Mouse (Mus musculus): ENCODE measurements at regions not wholly inside any gene's neighbourhood (a gene's known extent, or its start where the extent isn't known, plus 50 kb on each side); places are given as distances from the start of the nearest gene placed in this dataset.
A peak's percentile ranks its signal among the peaks of the same experiment; 100 is the strongest.

DNA sequence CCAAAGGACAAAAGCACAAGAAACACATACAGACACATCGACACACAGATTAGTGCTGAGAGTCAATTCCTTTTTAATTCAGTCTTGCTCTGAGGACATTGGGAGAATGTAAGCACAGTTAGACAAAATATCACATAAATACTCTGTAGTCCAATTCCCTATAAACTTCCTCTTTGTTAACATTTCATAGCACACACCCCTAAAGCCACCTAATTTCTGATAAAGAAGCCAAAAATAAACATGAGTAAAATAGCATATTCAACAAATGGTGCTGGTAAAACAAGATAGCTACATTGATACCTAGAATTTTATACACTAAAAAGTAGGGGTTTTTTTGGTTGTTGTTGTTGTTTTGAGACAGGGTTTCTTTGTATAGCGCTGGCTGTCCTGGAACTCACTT, 356.6 kb downstream of the Smarca1 start:
- 83% methylated on average over 2 of the region's 2 CpGs for WGBS
- H3K4me2 ChIP-seq (replicated peaks), result no peak overlapping the region
- ATAC-seq (replicated peaks), result no peak
- H3K9me3 ChIP-seq, result no peaks in the 10 kb centered on the region
- no peaks in the 10 kb centered on the region for H3K4me1 ChIP-seq
- H3K27me3 ChIP-seq, result no peaks in the 10 kb centered on the region
- H3K27ac ChIP-seq (replicated peaks), result no peak overlapping the region
- no peaks in the 10 kb centered on the region for H3K36me3 ChIP-seq
- H3K9ac ChIP-seq (replicated peaks), result no peak overlapping the region
- no peak overlapping the region for H3K4me3 ChIP-seq

DNA sequence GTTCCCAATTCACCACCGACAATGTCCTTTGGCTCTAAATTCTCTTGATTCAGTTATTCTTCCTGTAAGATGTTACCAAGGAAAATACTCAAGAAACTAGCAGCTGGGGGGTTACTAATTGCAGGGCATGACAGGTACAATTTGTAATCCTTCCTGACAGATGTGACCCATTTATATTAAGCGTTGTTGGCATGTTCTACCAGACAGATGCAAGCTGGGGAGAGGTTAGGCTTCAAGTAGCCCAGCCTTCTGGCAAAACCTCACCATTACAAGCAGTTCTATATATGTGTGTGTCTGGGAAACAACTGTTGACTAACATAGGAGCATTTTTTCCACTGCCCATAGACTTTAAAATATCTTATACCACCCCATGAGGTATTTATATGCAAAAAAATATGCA, 397.7 kb downstream of the Smarca1 start:
- no peaks in the 10 kb centered on the region for H3K27me3 ChIP-seq
- H3K9me3 ChIP-seq, result no peaks in the 10 kb centered on the region
- H3K4me3 ChIP-seq, result no peak overlapping the region
- H3K36me3 ChIP-seq, result no peaks in the 10 kb centered on the region
- 47% methylated on average over 2 of the region's 2 CpGs for WGBS
- no peak overlapping the region for H3K9ac ChIP-seq (replicated peaks)
- no peak overlapping the region for H3K4me2 ChIP-seq (replicated peaks)
- no peak for ATAC-seq (replicated peaks)
- H3K27ac ChIP-seq (replicated peaks), result no peak overlapping the region
- H3K4me1 ChIP-seq, result no peaks in the 10 kb centered on the region

DNA sequence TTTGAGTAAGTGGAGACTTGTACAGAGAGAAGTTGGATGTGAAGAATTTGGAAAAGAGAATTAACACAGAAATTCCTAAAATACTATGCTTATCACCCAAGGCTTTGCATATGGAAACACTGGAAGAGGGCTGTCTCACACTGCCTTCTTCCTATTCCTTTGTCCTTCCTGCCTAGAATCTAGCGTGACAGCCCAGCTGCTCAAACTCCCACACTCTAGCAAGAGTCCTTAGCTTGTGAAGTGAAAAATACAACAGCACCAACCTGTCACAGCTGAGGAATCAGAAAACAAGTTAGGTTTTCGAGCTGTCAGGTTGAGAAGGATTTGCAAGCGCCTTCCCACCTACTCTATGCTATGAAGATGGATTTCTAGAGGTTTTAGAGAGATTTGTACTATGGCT, 410.0 kb downstream of the Smarca1 start:
- no peaks in the 10 kb centered on the region for H3K4me1 ChIP-seq

DNA sequence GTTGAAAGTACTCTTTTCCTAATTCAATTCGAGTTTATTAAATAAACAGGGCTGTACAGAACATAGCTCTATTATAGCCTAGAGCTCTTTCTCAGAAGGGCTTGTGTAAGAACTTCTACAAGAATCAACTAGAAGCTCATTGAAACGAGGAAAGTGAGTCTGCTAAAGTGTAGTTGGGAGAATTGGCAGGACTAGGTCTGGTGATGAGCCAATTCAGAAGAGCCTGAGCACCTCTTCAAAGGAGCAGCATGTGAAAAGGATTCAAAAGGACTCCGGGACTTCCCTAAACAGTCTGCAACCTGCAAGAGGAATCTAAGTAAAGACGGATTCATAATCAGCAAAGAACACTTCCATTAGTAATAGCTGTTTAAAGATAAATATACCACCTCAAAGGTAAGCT, 414.5 kb downstream of the Smarca1 start:
- Histone ChIP-seq H3K9ac (replicated peaks) (no peak overlapping the region), H3K27me3 (no peaks in the 10 kb centered on the region), H3K9me3 (no peaks in the 10 kb centered on the region), H3K4me3 (no peak overlapping the region), H3K4me2 (replicated peaks) (no peak overlapping the region), H3K36me3 (no peaks in the 10 kb centered on the region), H3K27ac (replicated peaks) (no peak overlapping the region), H3K4me1 (no peaks in the 10 kb centered on the region)
- ATAC-seq (replicated peaks), result no peak
- 34% methylated on average over 4 of the region's 4 CpGs for WGBS

More for the DNA sequence above, 410.0 kb downstream of the Smarca1 start:
- Histone ChIP-seq H3K36me3 (no peaks in the 10 kb centered on the region), H3K4me2 (replicated peaks) (no peak overlapping the region), H3K27me3 (no peaks in the 10 kb centered on the region), H3K27ac (replicated peaks) (no peak overlapping the region), H3K9me3 (no peaks in the 10 kb centered on the region), H3K9ac (replicated peaks) (no peak overlapping the region), H3K4me3 (no peak overlapping the region)
- no peak for ATAC-seq (replicated peaks)
- 71% methylated on average over 3 of the region's 3 CpGs for WGBS

DNA sequence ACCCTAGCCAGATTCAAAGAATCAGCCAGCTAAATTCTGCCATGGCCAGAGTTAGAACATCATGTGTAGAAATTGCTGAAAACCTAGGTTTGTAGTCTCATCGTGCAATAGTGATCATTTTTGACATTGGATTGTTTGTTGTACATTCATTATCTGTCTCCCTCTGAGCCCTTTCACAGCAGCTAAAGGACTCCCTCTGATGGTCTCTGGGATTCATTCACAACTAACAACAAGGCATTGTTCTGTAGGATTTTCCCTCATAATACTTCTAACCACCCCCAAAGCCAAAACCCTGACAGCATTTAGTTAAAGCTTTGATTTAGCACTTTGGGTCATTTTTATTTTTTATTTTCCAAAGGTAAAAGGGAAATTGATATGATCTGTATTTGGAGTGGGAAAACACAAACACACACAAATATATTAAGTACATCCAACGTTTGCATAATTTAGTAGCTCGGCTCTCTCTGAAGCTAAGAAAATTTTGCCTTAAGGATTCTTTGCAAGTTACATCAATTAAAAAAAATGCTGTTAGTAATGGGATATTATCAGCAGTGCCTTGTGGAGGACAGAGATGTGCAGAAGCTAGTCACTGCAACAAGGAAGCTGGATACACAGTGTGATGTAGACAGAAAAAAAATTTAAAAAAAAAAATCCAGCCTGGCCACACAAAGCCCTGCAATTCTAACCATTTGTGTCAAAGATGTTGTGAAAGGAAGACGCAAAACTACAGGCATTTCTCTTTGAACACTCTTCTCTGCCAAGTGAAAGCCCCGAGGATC, 425.9 kb downstream of the Smarca1 start:
- no peak overlapping the region for H3K9ac ChIP-seq (replicated peaks)
- WGBS, result 33% methylated on average over 5 of the region's 5 CpGs
- no peak overlapping the region for H3K4me3 ChIP-seq
- no peaks in the 10 kb centered on the region for H3K36me3 ChIP-seq
- H3K9me3 ChIP-seq, result no peaks in the 10 kb centered on the region
- 0 out of 2 replicates have a peak, but pooled peaks have one; percentile 38 for ATAC-seq (replicated peaks)
- H3K4me1 ChIP-seq, result no peaks in the 10 kb centered on the region
- no peak overlapping the region for H3K27ac ChIP-seq (replicated peaks)
- H3K27me3 ChIP-seq, result no peaks in the 10 kb centered on the region
- H3K4me2 ChIP-seq (replicated peaks), result no peak overlapping the region

DNA sequence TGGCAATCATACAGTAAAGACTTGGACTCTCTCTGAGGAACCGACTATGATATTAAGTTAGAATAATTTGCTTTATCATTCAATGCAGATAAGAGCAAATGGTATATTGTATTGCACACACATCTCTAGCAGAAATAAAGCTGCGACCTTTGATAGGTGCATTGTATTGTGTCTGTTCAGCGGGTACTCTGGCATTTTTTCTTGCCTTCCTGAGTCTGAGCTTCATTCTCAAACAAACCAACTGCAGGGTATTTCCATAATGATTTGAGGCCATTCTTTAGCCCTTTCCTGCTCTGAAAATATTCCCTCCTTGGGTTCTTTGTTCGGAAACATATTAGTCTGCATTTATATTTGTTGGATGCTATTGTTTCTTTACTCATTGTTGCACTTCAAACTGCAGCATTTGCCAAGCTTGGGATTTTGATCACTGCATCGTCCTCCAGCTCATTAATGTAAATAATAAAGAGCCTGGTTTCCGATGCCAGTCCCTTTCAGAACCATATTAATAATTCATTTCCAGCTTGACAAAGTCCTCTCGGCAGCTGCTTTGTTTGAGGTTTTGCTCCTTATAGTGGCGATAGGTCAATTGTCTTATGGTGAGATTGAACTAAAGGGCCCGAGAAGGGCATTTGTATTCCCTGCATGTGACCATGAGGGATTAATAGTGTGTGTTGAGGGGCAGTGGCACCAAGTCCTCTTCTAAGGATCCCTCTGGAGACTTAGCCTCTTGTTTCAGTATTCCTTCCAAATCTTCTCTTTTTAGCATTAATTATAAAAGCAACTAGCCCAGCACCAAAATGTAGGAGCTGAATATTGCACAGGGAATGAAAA, 430.9 kb downstream of the Smarca1 start:
- no peak overlapping the region for H3K4me3 ChIP-seq
- no peaks in the 10 kb centered on the region for H3K27me3 ChIP-seq
- H3K9ac ChIP-seq (replicated peaks), result no peak overlapping the region
- no peaks in the 10 kb centered on the region for H3K9me3 ChIP-seq
- ATAC-seq (replicated peaks), result no peak
- WGBS, result 35% methylated on average over 9 of the region's 9 CpGs
- no peaks in the 10 kb centered on the region for H3K36me3 ChIP-seq
- no peak overlapping the region for H3K27ac ChIP-seq (replicated peaks)
- no peaks in the 10 kb centered on the region for H3K4me1 ChIP-seq
- no peak overlapping the region for H3K4me2 ChIP-seq (replicated peaks)

All from forebrain, embryonic 15.5 days (tissue).